Mouse (Mus musculus) heart, postnatal 0 days (tissue): Measurements from ENCODE around the gene Ccdc169.

Source experiments
- CTCF ChIP-seq: IDR thresholded peaks from 2 replicates; pipeline ENCODE4 v1.5.1; 2016; ENCODE audit warnings: antibody characterized with exemption, control low read depth, low read depth
- EP300 ChIP-seq: IDR thresholded peaks from 2 replicates; pipeline ENCODE4 v1.6.1; 2016; ENCODE audit warnings: antibody characterized with exemption, low read depth

- no peak for TF ChIP-seq CTCF
- TF ChIP-seq EP300: no peak
These were observed 44.0 kb upstream of the Ccdc169 start for GRCm38 (mm10) chr3:55093161-55093560.
